Mouse (Mus musculus) liver, embryonic 13.5 days (tissue): ENCODE data around the gene Mks1. TPM values are rescaled to one million over a fixed set of nuclear protein-coding genes. Genes with fewer than 3 reads are reported as not detected.

Experiments used
- ATAC-seq: fragments of 200-750 bp; cut with Nextera tagmentation; 2 replicates; pipeline ENCODE4 v1.8.0; 2017; ENCODE audit warnings: low read depth, mild to moderate bottlenecking, moderate number of reproducible peaks, moderate library complexity
- DNase-seq: peaks from one replicate; pipeline ENCODE4 v3.0.0; 2022
- H3K27ac ChIP-seq: fragments of 300-500 bp; sonication (generic); 2 replicates; pipeline ENCODE4 v1.5.1; 2015; ENCODE audit warnings: moderate library complexity, mild to moderate bottlenecking, inconsistent platforms
- H3K27me3 ChIP-seq: fragments of 300-500 bp; sonication (generic); 2 replicates; pipeline ENCODE4 v1.6.1; 2015; ENCODE audit warnings: mild to moderate bottlenecking, inconsistent platforms
- H3K36me3 ChIP-seq: fragments of 300-500 bp; sonication (generic); 2 replicates; pipeline ENCODE4 v1.6.1; 2015; ENCODE audit warnings: mild to moderate bottlenecking, inconsistent platforms
- H3K4me1 ChIP-seq: fragments of 300-500 bp; sonication (generic); replicated peaks from 2 replicates; pipeline ENCODE4 v1.6.1; 2015; ENCODE audit warnings: inconsistent platforms
- H3K4me2 ChIP-seq: fragments of 300-500 bp; sonication (generic); 2 replicates; pipeline ENCODE4 v1.6.1; 2015; ENCODE audit warnings: inconsistent platforms, mild to moderate bottlenecking, moderate library complexity
- H3K4me3 ChIP-seq: fragments of 300-500 bp; sonication (generic); replicated peaks from 2 replicates; pipeline ENCODE4 v1.5.1; 2015; ENCODE audit warnings: mild to moderate bottlenecking, inconsistent platforms
- H3K9ac ChIP-seq: fragments of 300-500 bp; sonication (generic); 2 replicates; pipeline ENCODE4 v1.6.1; 2015; ENCODE audit warnings: mild to moderate bottlenecking, inconsistent platforms
- H3K9me3 ChIP-seq: fragments of 300-500 bp; sonication (generic); replicated peaks from 2 replicates; pipeline ENCODE4 v1.6.1; 2016; ENCODE audit warnings: inconsistent platforms
- WGBS: fragments of 180-500 bp; shearing (Covaris S2); methylation state at CpG from one replicate; pipeline ENCODE4 v1.1.7; 2015; ENCODE audit not compliant: insufficient replicate concordance; 5-methylcytosine and 5-hydroxymethylcytosine counted together
- polyA plus RNA-seq: library from polyadenylated mRNA; unstranded; fragments of >200 nt; fragmentation: Nextera tagmentation; extraction: Ambion mirVana; gene quantifications from 2 replicates; pipeline ENCODE4 v1.2.1, GENCODE M21; 2015

Mks1 gene
- polyA plus RNA-seq, 1 experiment from 2014 or later: 2.1 TPM

GRCm38 (mm10) chr11:87879826-87880225, 26.8 kb downstream of the Mks1 start:
- 74% methylated on average over 9 of the region's 9 CpGs for WGBS
- no peak for ATAC-seq
- H3K4me2 ChIP-seq: no peak overlapping the region

GRCm38 (mm10) chr11:87881714-87882113, 28.7 kb downstream of the Mks1 start:
- ATAC-seq (no peak), DNase-seq (no peak)
- Histone ChIP-seq H3K27me3 (0 out of 2 replicates have a peak, but pooled peaks cover 3% of the 10 kb centered on the region), H3K36me3 (no peaks in the 10 kb centered on the region), H3K9ac (no peak overlapping the region), H3K4me1 (no peaks in the 10 kb centered on the region), H3K27ac (no peak overlapping the region), H3K4me2 (no peak overlapping the region), H3K9me3 (no peaks in the 10 kb centered on the region), H3K4me3 (no peak overlapping the region)
- WGBS: 46% methylated on average over 4 of the region's 4 CpGs

More at GRCm38 (mm10) chr11:87879826-87880225, 26.8 kb downstream of the Mks1 start:
- Histone ChIP-seq H3K27me3 (0 out of 2 replicates have a peak, but pooled peaks cover 3% of the 10 kb centered on the region), H3K36me3 (no peaks in the 10 kb centered on the region), H3K9ac (no peak overlapping the region), H3K27ac (no peak overlapping the region), H3K4me3 (no peak overlapping the region), H3K4me1 (no peaks in the 10 kb centered on the region), H3K9me3 (no peaks in the 10 kb centered on the region)
- no peak for DNase-seq

GRCm38 (mm10) chr11:87883493-87883892, 30.5 kb downstream of the Mks1 start:
- DNase-seq: no peak

GRCm38 (mm10) chr11:87884856-87885255, 31.8 kb downstream of the Mks1 start:
- DNase-seq (no peak), ATAC-seq (no peak)
- 55% methylated on average over 5 of the region's 5 CpGs for WGBS
- H3K9ac ChIP-seq: no peak overlapping the region
- 0 out of 2 replicates have a peak, but pooled peaks cover 3% of the 10 kb centered on the region for H3K27me3 ChIP-seq
- H3K36me3 ChIP-seq: no peaks in the 10 kb centered on the region
- H3K9me3 ChIP-seq: no peaks in the 10 kb centered on the region
- no peak overlapping the region for H3K4me3 ChIP-seq
- no peaks in the 10 kb centered on the region for H3K4me1 ChIP-seq
- H3K4me2 ChIP-seq: no peak overlapping the region
- H3K27ac ChIP-seq: no peak overlapping the region

More at GRCm38 (mm10) chr11:87883493-87883892, 30.5 kb downstream of the Mks1 start:
- H3K36me3 ChIP-seq: no peaks in the 10 kb centered on the region
- H3K9ac ChIP-seq: no peak overlapping the region
- H3K9me3 ChIP-seq: no peaks in the 10 kb centered on the region
- 0 out of 2 replicates have a peak, but pooled peaks cover 3% of the 10 kb centered on the region for H3K27me3 ChIP-seq
- no peak overlapping the region for H3K4me2 ChIP-seq
- H3K4me1 ChIP-seq: no peaks in the 10 kb centered on the region
- ATAC-seq: no peak
- H3K4me3 ChIP-seq: no peak overlapping the region
- H3K27ac ChIP-seq: no peak overlapping the region
- WGBS: 35% methylated on average over 5 of the region's 5 CpGs

GRCm38 (mm10) chr11:87892168-87892567, 39.2 kb downstream of the Mks1 start, which contains the start of gene Olfr462:
TSS of gene Olfr462 (minus strand) at chr11:87892268.
- Histone ChIP-seq H3K9ac (no peak within 1 kb of the TSS), H3K4me1 (no peaks in the 10 kb centered on the region), H3K27me3 (no peaks in the 10 kb centered on the region), H3K27ac (no peak within 1 kb of the TSS), H3K9me3 (no peaks in the 10 kb centered on the region), H3K36me3 (no peaks in the 10 kb centered on the region), H3K4me3 (no peak within 1 kb of the TSS), H3K4me2 (no peak within 1 kb of the TSS)
- 66% methylated on average over 6 of the region's 6 CpGs for WGBS
- no peak for DNase-seq
- ATAC-seq: no peak

GRCm38 (mm10) chr11:87897287-87897686, 44.3 kb downstream of the Mks1 start, which contains the start of gene Olfr463:
TSS of gene Olfr463 (minus strand) at chr11:87897387.
- DNase-seq (no peak), ATAC-seq (no peak)
- H3K9ac ChIP-seq: no peak within 1 kb of the TSS

GRCm38 (mm10) chr11:87904331-87904730, 51.3 kb downstream of the Mks1 start:
- whole genome bisulfite sequencing: 57% methylated on average over 3 of the region's 3 CpGs
- H3K9ac ChIP-seq: no peak overlapping the region
- no peak overlapping the region for H3K27ac ChIP-seq
- no peaks in the 10 kb centered on the region for H3K36me3 ChIP-seq
- H3K4me1 ChIP-seq: no peaks in the 10 kb centered on the region
- DNase-seq: no peak
- no peak for ATAC-seq
- H3K27me3 ChIP-seq: 0 out of 2 replicates have a peak, but pooled peaks cover 2% of the 10 kb centered on the region
- H3K4me3 ChIP-seq: no peak overlapping the region
- H3K9me3 ChIP-seq: no peaks in the 10 kb centered on the region
- H3K4me2 ChIP-seq: no peak overlapping the region

More at GRCm38 (mm10) chr11:87897287-87897686, 44.3 kb downstream of the Mks1 start, which contains the start of gene Olfr463:
- Histone ChIP-seq H3K27me3 (peaks cover 2% of the 10 kb centered on the region; the same call in 1 of the 2 replicates), H3K4me1 (no peaks in the 10 kb centered on the region), H3K4me3 (no peak within 1 kb of the TSS), H3K4me2 (no peak within 1 kb of the TSS), H3K36me3 (no peaks in the 10 kb centered on the region), H3K27ac (no peak within 1 kb of the TSS), H3K9me3 (no peaks in the 10 kb centered on the region)

Other genes with a start within 250 kb of the Mks1 start
- gene Hsf5, start 236.1 kb upstream of the Mks1 start, polyA plus RNA-seq: 0.03 TPM in 1 of 2 replicates, not detected in the other
- 3.8 and 5.5 TPM in 2 replicates for gene Rnf43, start 190.5 kb upstream of the Mks1 start, polyA plus RNA-seq
- gene Supt4a, start 115.7 kb upstream of the Mks1 start, polyA plus RNA-seq: 219 and 233 TPM in 2 replicates
- 2.7 and 3.1 TPM in 2 replicates for gene Tspoap1, start 92.7 kb upstream of the Mks1 start, polyA plus RNA-seq
- gene Mpo, start 59.6 kb upstream of the Mks1 start, polyA plus RNA-seq: 276 and 298 TPM in 2 replicates
- gene Lpo, start 24.9 kb upstream of the Mks1 start, polyA plus RNA-seq: not detected in 2 replicates
- 3.0 TPM in 2 replicates for gene Epx, start 22.3 kb downstream of the Mks1 start, polyA plus RNA-seq
- not detected in 2 replicates for gene Olfr462, start 39.1 kb downstream of the Mks1 start, polyA plus RNA-seq
- not detected in 2 replicates for gene Olfr463, start 44.2 kb downstream of the Mks1 start, polyA plus RNA-seq
- gene Olfr464, start 67.8 kb downstream of the Mks1 start, polyA plus RNA-seq: not detected in 2 replicates
- 11.2 and 11.5 TPM in 2 replicates for gene Dynll2, start 134.3 kb downstream of the Mks1 start, polyA plus RNA-seq
- gene Srsf1, start 194.2 kb downstream of the Mks1 start, polyA plus RNA-seq: 157 and 209 TPM in 2 replicates
- 7.6 and 10.4 TPM in 2 replicates for gene Vezf1, start 215.1 kb downstream of the Mks1 start, polyA plus RNA-seq
- 1.6 and 1.8 TPM in 2 replicates for gene Cuedc1, start 244.8 kb downstream of the Mks1 start, polyA plus RNA-seq